Mouse (Mus musculus) kidney, postnatal 4 days (tissue): ENCODE measurements around the gene 4930469K13Rik.

Source experiments
- DNase-seq, 2 experiments: peaks; one replicate each; pipeline ENCODE4 v3.0.0; 2021; ENCODE audit warnings: mixed read lengths in 2 of 2

Gene 4930469K13Rik

DNA sequence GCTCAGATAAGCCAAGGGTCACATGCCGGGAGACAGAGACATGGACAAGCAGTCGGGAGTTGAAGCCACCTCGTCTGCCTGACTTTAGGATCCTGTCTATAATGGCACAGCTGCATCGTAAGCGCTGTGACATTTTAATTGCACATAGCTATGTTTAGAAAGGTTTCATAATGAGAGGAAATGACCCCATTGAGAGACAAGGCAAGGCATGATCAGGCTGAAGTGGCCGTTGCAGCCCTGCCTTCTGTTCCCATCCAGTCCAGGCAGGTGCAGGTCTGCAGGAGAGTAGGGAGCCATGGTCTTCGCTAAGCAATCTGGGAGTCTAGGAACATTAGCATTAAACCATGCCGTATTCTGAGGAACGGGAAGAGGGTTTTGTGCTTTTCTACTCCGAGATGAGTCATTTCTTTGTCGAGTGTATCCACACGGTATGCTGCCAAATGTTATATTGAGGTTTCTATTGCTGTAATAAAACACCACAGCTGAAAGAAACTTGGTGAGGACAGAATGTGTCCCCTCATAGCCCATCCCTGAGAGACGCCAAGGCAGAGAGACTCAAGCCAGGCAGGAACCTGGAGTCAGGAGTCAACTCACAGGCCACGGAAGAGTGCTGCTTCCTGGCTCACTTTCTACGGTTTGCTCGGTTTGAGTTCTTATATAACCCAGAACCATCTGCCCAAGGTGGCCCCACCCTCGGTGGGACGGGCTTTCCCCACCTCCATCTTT is 165.8 kb downstream of the 4930469K13Rik start:
- DNase-seq, result peak; percentile 54 to 68

DNA sequence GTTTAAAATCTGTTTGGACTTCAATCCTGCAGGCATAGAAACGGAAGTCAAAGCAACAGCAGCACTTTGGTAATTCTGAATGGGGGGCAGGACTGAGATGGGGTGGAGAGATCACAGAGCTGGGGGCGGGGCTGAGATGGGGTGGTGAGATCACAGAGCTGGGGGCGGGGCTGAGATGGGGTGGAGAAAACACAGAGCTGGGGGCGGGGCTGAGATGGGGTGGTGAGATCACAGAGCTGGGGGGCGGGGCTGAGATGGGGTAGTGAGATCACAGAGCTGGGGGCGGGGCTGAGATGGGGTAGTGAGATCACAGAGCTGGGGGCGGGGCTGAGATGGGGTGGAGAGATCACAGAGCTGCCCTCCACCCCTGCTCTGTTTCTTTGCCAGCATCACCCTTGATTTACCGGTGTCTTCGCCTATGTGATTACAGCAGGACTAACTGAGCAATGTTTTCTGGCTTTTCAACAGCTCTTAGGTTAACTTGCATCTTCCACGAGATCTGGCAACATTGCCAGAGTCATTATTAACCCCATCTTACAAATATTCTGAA is 166.4 kb downstream of the 4930469K13Rik start:
- peak; percentile 79 to 87 for DNase-seq

DNA sequence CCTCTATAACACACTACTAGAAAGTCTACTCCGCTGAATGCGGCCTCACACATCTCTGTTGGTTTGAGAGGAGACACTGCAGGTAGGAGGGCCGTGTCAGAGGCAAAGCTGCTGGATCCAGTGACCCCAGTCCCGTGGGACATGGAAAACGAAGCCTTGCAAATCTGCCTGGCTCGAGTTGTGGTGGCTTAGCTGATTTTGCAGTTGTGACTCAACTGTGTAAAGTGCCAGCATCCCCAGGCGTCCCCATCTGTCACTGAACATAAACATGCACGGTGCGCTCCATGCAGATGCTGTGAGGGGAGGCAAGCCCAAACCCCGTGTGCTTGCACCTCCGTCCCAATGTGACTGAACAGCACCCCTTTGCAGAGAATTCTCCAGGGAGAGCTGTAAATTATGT is 168.9 kb downstream of the 4930469K13Rik start:
- DNase-seq, result no peak

DNA sequence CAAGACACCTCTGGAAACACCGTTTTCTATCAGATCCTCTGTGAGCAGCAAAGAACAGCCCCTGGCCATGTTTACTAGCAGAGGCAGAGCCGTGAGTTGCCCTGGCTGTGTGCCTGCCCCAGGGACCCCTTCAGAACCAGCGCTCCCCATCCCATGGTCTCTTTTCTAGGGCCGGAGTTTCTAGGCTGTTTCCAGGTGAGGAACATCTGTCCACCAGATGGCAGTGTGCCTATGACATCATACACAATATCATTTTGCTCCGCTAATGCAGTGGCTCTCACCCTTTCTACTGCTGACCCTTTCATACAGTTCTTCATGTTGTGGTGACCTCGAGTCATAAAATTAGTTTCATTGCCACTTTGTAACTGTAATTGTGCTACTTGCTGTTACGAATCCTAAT is 169.7 kb downstream of the 4930469K13Rik start:
- DNase-seq, result peak; percentile 68 to 74

DNA sequence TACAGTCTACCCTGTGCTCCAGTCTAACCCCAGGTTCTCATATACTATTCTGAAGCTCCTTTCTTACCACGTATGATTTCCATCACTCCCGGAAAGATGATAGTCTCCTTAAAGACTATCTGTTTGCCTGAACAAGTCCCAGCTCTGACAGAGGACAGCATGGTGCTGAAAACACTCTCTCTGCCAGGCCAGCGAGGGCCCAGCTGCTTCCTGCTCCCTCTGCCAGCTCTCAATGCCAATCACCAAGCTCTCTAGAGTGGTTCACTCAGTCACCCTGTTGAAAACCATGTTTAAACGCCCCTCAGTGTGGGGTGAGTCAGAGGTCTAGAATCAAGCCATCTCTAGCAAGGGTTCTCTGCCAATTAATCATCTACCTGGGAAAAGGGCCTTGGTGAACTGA is 170.5 kb downstream of the 4930469K13Rik start:
- no peak for DNase-seq

DNA sequence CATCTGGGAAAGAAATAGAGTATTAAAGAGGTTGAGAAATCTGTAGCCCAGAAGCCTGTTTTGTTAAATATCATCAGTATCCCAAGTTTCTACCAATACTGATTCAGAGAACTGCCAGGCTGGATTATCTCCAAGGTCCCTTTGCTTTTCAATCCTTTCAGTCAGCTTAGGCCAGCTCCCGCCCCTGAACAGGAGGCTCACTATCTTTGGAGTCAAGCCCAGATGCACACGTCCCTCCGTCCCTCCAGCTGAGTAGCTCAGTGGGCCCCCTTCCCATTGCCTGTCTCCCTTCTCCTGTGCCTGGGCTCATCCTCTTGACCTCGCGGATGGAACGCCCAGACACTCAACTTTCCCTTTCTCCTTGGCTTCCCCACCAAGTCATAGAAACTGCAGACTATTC is 171.0 kb downstream of the 4930469K13Rik start:
- DNase-seq, result no peak

DNA sequence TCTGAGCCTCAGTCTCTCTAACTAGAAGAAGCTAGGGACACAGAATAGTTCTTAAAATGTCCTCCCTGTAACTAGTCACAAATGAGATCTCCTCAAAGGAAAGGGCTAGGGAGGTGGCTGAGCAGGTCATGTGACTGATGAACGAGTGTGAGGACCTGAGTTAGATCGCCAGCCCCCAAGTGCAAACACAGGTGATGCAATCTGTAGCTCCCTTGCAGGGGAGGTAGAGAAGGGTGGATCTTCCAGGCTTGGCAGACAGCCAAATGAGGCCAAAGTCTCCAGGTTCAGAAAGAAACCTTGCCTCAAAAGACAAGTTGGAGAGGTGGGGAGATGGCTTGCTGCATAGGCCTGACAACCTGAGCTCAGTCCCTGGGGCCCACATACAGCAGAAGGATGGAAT is 171.8 kb downstream of the 4930469K13Rik start:
- peak in 1 of 2 experiments; percentile 37 for DNase-seq

DNA sequence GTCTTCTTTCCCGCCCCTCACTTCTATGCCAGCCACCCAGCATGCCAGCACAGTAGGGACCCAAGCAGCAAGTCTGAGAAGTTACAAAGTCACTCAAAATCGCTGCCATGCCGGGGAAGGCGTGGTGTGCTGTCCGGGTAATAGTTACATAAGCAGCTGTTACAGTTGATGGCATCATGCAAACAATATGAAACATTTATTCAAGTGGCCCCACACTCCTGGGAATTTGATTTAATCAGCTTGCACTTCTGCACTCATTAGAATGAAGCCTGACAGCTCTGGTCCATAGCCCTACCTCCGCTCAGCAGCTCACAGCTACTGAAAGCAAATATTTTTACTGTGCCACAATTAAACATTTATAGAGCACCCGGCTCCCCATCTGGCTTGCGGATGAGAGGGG is 172.6 kb downstream of the 4930469K13Rik start:
- no peak for DNase-seq
